Mouse (Mus musculus) forebrain, postnatal 0 days (tissue): ENCODE results near the gene Olfr231. TPM values are rescaled to one million over a fixed set of nuclear protein-coding genes. Genes with fewer than 3 reads are reported as not detected.

Experiments
- ATAC-seq: fragments of 200-750 bp; cut with Nextera tagmentation; 2 replicates; pipeline ENCODE4 v1.8.0; 2017; ENCODE audit warnings: mild to moderate bottlenecking, moderate library complexity
- DNase-seq: peaks from one replicate; pipeline ENCODE4 v3.0.0-alpha.2; 2015
- H3K27ac ChIP-seq: fragments of 300-500 bp; sonication (generic); 2 replicates; pipeline ENCODE4 v1.5.1; 2014; ENCODE audit warnings: low read depth, mild to moderate bottlenecking, antibody characterized with exemption, low read length, moderate library complexity, mixed read lengths
- H3K27me3 ChIP-seq: fragments of 300-500 bp; sonication (generic); 2 replicates; pipeline ENCODE4 v1.6.1; 2014; ENCODE audit warnings: mild to moderate bottlenecking, low read length, mixed read lengths; ENCODE audit not compliant: insufficient read depth
- H3K36me3 ChIP-seq: fragments of 300-500 bp; sonication (generic); 2 replicates; pipeline ENCODE4 v1.6.1; 2014; ENCODE audit warnings: mild to moderate bottlenecking, moderate library complexity; ENCODE audit not compliant: insufficient read depth
- H3K4me1 ChIP-seq: fragments of 300-500 bp; sonication (generic); 2 replicates; pipeline ENCODE4 v1.6.1; 2014; ENCODE audit warnings: antibody characterized with exemption; ENCODE audit not compliant: insufficient read depth
- H3K4me2 ChIP-seq: fragments of 300-500 bp; sonication (generic); 2 replicates; pipeline ENCODE4 v1.6.1; 2014; ENCODE audit warnings: low read depth, mild to moderate bottlenecking, moderate library complexity
- H3K4me3 ChIP-seq: fragments of 300-500 bp; sonication (generic); 2 replicates; pipeline ENCODE4 v1.5.1; 2014; ENCODE audit warnings: low read depth, low read length, mixed read lengths
- H3K9ac ChIP-seq: fragments of 300-500 bp; sonication (generic); 2 replicates; pipeline ENCODE4 v1.6.1; 2014; ENCODE audit warnings: mild to moderate bottlenecking
- H3K9me3 ChIP-seq: fragments of 300-500 bp; sonication (generic); 2 replicates; pipeline ENCODE4 v1.6.1; 2016; ENCODE audit warnings: low read length
- CTCF ChIP-seq: sonication (generic); IDR thresholded peaks from 2 replicates; pipeline ENCODE4 v1.5.1; 2016; ENCODE audit warnings: antibody characterized with exemption, control low read depth, low read depth
- WGBS: fragments of 180-500 bp; shearing (Covaris S2); extraction: QIAGEN DNeasy Blood & Tissue Kit; methylation state at CpG from one replicate; pipeline ENCODE4 v1.1.7; 2014; 5-methylcytosine and 5-hydroxymethylcytosine counted together
- polyA plus RNA-seq: library from polyadenylated mRNA; unstranded; fragments of >200 nt; fragmentation: Nextera tagmentation; extraction: Ambion mirVana; gene quantifications from 2 replicates; pipeline ENCODE4 v1.2.1, GENCODE M21; 2015
- total RNA-seq: library from RNA; depleted of rRNA; stranded (reverse); fragments of >200 nt; gene quantifications from 2 replicates; pipeline ENCODE4 v1.2.3, GENCODE M21; 2014; rRNA removed

Olfr231 gene
- total RNA-seq, result not detected in 2 replicates
- not detected in 2 replicates for polyA plus RNA-seq

- H3K4me1 ChIP-seq, result no peaks in the 10 kb centered on the region
- 50% methylated on average over 2 of the region's 2 CpGs for WGBS
- DNase-seq, result no peak
These were observed at the start of gene Olfr231 for GRCm38 (mm10) chr1:174121062-174121461. Gene Olfr231 (minus strand): TSS chr1:174121162.

GRCm38 (mm10) chr1:174169024-174169423 is 48.1 kb upstream of the Olfr231 start:
- no peak for TF ChIP-seq CTCF
- no peaks in the 10 kb centered on the region for H3K36me3 ChIP-seq
- H3K4me3 ChIP-seq, result no peak overlapping the region
- H3K27me3 ChIP-seq, result no peaks in the 10 kb centered on the region
- H3K9me3 ChIP-seq, result no peaks in the 10 kb centered on the region
- no peaks in the 10 kb centered on the region for H3K4me1 ChIP-seq
- no peak overlapping the region for H3K9ac ChIP-seq
- H3K27ac ChIP-seq, result no peak overlapping the region
- DNase-seq (no peak), ATAC-seq (no peak)
- H3K4me2 ChIP-seq, result no peak overlapping the region

More at GRCm38 (mm10) chr1:174121062-174121461, at the start of gene Olfr231:
- TF ChIP-seq CTCF, result no peak
- H3K4me3 ChIP-seq, result no peak within 1 kb of the TSS
- no peak within 1 kb of the TSS for H3K9ac ChIP-seq
- H3K4me2 ChIP-seq, result no peak within 1 kb of the TSS
- H3K27me3 ChIP-seq, result no peaks in the 10 kb centered on the region
- H3K9me3 ChIP-seq, result no peaks in the 10 kb centered on the region
- no peak within 1 kb of the TSS for H3K27ac ChIP-seq
- ATAC-seq, result no peak
- H3K36me3 ChIP-seq, result no peaks in the 10 kb centered on the region

- Histone ChIP-seq H3K4me1 (no peaks in the 10 kb centered on the region), H3K9ac (no peak overlapping the region), H3K9me3 (no peaks in the 10 kb centered on the region), H3K4me3 (no peak overlapping the region), H3K4me2 (no peak overlapping the region), H3K27me3 (no peaks in the 10 kb centered on the region), H3K36me3 (no peaks in the 10 kb centered on the region), H3K27ac (no peak overlapping the region)
- 95% methylated on average over 10 of the region's 10 CpGs for WGBS
- no peak for DNase-seq
- TF ChIP-seq CTCF, result no peak
- ATAC-seq, result no peak
These were observed 38.1 kb upstream of the Olfr231 start for GRCm38 (mm10) chr1:174159095-174159494.

GRCm38 (mm10) chr1:174158512-174158911 is 37.5 kb upstream of the Olfr231 start:
- Histone ChIP-seq H3K4me2 (no peak overlapping the region), H3K4me1 (no peaks in the 10 kb centered on the region), H3K36me3 (no peaks in the 10 kb centered on the region), H3K9ac (no peak overlapping the region), H3K27ac (no peak overlapping the region), H3K4me3 (no peak overlapping the region), H3K9me3 (no peaks in the 10 kb centered on the region), H3K27me3 (no peaks in the 10 kb centered on the region)
- WGBS, result 89% methylated on average over 1 of the region's 1 CpGs
- DNase-seq (no peak), ATAC-seq (no peak)
- TF ChIP-seq CTCF, result no peak

- H3K27me3 ChIP-seq, result no peaks in the 10 kb centered on the region
- no peaks in the 10 kb centered on the region for H3K36me3 ChIP-seq
- no peak overlapping the region for H3K4me2 ChIP-seq
- H3K27ac ChIP-seq, result no peak overlapping the region
- H3K4me1 ChIP-seq, result no peaks in the 10 kb centered on the region
- H3K4me3 ChIP-seq, result no peak overlapping the region
- no peak for ATAC-seq
- no peaks in the 10 kb centered on the region for H3K9me3 ChIP-seq
- no peak overlapping the region for H3K9ac ChIP-seq
- 84% methylated on average over 3 of the region's 3 CpGs for WGBS
- no peak for DNase-seq
- no peak for TF ChIP-seq CTCF
These were observed 36.7 kb upstream of the Olfr231 start for GRCm38 (mm10) chr1:174157622-174158021.

GRCm38 (mm10) chr1:174155333-174155732 is 34.4 kb upstream of the Olfr231 start, which contains the start of gene Olfr420:
Gene Olfr420 (plus strand): TSS chr1:174155633.
- no peak for TF ChIP-seq CTCF
- Histone ChIP-seq H3K9ac (no peak within 1 kb of the TSS), H3K4me3 (no peak within 1 kb of the TSS), H3K27me3 (no peaks in the 10 kb centered on the region), H3K27ac (no peak within 1 kb of the TSS), H3K9me3 (no peaks in the 10 kb centered on the region), H3K4me1 (no peaks in the 10 kb centered on the region), H3K36me3 (no peaks in the 10 kb centered on the region), H3K4me2 (no peak within 1 kb of the TSS)
- ATAC-seq (no peak), DNase-seq (no peak)
- 85% methylated on average over 1 of the region's 1 CpGs for WGBS

- no peak overlapping the region for H3K27ac ChIP-seq
- H3K4me1 ChIP-seq, result no peaks in the 10 kb centered on the region
- no peak for TF ChIP-seq CTCF
- no peaks in the 10 kb centered on the region for H3K36me3 ChIP-seq
- H3K4me2 ChIP-seq, result no peak overlapping the region
- WGBS, result 83% methylated on average over 2 of the region's 2 CpGs
- ATAC-seq (no peak), DNase-seq (no peak)
- H3K9me3 ChIP-seq, result no peaks in the 10 kb centered on the region
- no peak overlapping the region for H3K4me3 ChIP-seq
- no peak overlapping the region for H3K9ac ChIP-seq
- H3K27me3 ChIP-seq, result no peaks in the 10 kb centered on the region
These were observed 28.3 kb upstream of the Olfr231 start for GRCm38 (mm10) chr1:174149289-174149688.
